Mouse (Mus musculus): Measurements from ENCODE around the gene Cd82. TPM values are rescaled to one million over a fixed set of nuclear protein-coding genes. Genes with fewer than 3 reads are reported as not detected.

Cd82 gene
- polyA plus RNA-seq, 1 experiment, result 209 TPM

DNA sequence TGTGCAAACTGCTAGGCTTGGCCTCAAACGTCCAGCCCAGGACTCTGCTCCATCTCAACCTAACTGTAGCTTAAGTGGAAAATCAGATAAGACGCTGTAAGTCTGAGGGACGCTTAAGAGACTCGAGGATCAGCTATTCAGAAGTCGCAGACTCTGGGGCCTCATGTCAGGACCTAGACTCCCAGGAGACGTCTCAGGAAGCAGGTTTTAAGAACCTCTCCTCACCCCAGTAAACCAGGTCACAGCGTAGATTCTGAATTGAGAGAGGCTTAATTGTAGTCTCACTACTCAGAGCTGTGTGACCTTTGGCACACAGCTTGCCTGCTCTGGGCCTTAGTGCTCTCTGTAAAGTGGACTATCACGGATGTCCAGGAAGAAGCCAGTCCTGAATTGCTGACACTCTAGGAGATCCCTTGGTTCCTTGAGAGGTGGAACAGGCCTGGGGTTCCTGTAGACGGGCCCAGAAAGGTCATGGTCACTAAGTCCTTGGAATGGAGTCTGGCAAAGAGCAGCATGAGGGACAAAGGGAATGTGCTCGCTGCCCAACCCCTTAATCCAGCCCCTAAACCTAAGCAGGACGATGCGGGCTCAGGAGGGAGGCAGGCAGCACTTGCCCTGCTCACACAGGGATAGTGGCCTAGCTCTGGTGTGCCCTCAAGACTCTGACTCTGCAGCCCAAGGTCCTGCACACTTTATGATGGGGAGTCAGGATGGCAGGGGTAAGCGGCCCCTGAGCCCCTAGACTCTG, 16.2 kb downstream of the Cd82 start:
- 55% methylated on average over 13 of the region's 13 CpGs for WGBS
- peaks cover 7% of the 10 kb centered on the region for H3K36me3 ChIP-seq (ENCODE audit: control insufficient read depth, insufficient read depth, low read length)
- H3K4me3 ChIP-seq (ENCODE audit: extremely low read depth, insufficient read depth, insufficient read length), result no peak overlapping the region
- no peaks in the 10 kb centered on the region for H3K27me3 ChIP-seq (ENCODE audit: control insufficient read depth, insufficient read depth, low read length)
- DNase-seq (ENCODE audit: low read depth in 1 of 2, low spot score in 2 of 2), result no peak
- H3K4me1 ChIP-seq (ENCODE audit: control insufficient read depth, insufficient read depth, insufficient read length), result peaks cover 66% of the 10 kb centered on the region; the same call in 1 of the 2 replicates
- H3K27ac ChIP-seq (ENCODE audit: insufficient read depth, low read length), result peak overlapping the region; percentile 32; the same call in 1 of the 2 replicates
- TF ChIP-seq CTCF (IDR thresholded peaks at IDR 0.05; ENCODE audit: extremely low read depth, insufficient read depth, insufficient read length, insufficient replicate concordance) (no peak), POLR2A (IDR thresholded peaks at IDR 0.05; ENCODE audit: low read depth, low read length) (no peak)

DNA sequence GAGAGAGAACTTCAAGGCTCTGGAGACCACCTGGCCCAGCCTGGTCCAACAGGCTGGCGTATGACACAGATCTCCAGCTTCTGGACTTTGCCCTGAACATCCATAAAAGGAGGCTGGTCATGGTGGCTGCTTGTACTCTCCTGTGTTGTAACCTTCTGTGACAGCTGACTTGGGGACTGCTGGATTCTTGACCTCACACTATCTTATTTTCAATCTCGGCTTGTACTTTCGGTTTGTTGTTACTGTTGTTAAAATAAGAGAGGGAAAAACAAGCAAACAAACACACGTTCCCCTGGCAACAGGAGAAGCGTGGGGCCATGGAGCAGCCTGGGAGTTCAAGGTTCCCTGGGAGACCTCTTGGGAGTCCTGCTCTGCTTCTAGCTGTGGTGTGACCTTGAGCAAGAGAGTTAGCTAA, 17.7 kb downstream of the Cd82 start:
- Histone ChIP-seq H3K27ac (ENCODE audit: insufficient read depth, low read length) (no peak overlapping the region), H3K36me3 (ENCODE audit: control insufficient read depth, insufficient read depth, low read length) (peaks cover 17% of the 10 kb centered on the region), H3K27me3 (ENCODE audit: control insufficient read depth, insufficient read depth, low read length) (no peaks in the 10 kb centered on the region), H3K4me1 (ENCODE audit: control insufficient read depth, insufficient read depth, insufficient read length) (peaks cover 62% of the 10 kb centered on the region; the same call in 1 of the 2 replicates), H3K4me3 (ENCODE audit: extremely low read depth, insufficient read depth, insufficient read length) (no peak overlapping the region)
- DNase-seq (ENCODE audit: low read depth in 1 of 2, low spot score in 2 of 2), result no peak
- WGBS, result 83% methylated on average over 5 of the region's 5 CpGs
- TF ChIP-seq POLR2A (IDR thresholded peaks at IDR 0.05; ENCODE audit: low read depth, low read length) (no peak), CTCF (IDR thresholded peaks at IDR 0.05; ENCODE audit: extremely low read depth, insufficient read depth, insufficient read length, insufficient replicate concordance) (no peak)

DNA sequence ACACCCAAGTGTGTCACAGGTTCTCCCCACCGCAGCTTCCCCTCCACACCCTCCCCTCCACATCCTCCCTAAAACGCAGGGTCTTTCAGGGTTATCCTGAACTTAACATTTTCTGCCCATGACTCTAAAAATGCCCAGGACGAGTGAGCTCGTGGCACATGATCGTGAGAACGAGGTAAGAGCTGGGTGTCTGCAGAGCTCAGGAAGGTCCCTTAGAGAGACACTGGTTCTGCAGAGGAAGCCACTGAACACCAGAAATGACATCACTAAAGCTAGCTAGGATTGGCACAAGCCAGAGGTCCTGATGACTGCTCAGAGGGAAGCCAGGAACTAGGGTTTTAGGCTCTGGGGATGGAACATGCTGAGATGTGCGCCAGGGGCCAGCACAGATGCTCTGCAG, 18.7 kb downstream of the Cd82 start:
- Histone ChIP-seq H3K27me3 (ENCODE audit: control insufficient read depth, insufficient read depth, low read length) (no peaks in the 10 kb centered on the region), H3K4me1 (ENCODE audit: control insufficient read depth, insufficient read depth, insufficient read length) (peaks cover 52% of the 10 kb centered on the region; the same call in 1 of the 2 replicates), H3K27ac (ENCODE audit: insufficient read depth, low read length) (no peak overlapping the region), H3K36me3 (ENCODE audit: control insufficient read depth, insufficient read depth, low read length) (peaks cover 19% of the 10 kb centered on the region), H3K4me3 (ENCODE audit: extremely low read depth, insufficient read depth, insufficient read length) (no peak overlapping the region)
- no peak for DNase-seq (ENCODE audit: low read depth in 1 of 2, low spot score in 2 of 2)
- TF ChIP-seq CTCF (IDR thresholded peaks at IDR 0.05; ENCODE audit: extremely low read depth, insufficient read depth, insufficient read length, insufficient replicate concordance) (no peak), POLR2A (IDR thresholded peaks at IDR 0.05; ENCODE audit: low read depth, low read length) (no peak)
- WGBS, result 45% methylated on average over 7 of the region's 7 CpGs

DNA sequence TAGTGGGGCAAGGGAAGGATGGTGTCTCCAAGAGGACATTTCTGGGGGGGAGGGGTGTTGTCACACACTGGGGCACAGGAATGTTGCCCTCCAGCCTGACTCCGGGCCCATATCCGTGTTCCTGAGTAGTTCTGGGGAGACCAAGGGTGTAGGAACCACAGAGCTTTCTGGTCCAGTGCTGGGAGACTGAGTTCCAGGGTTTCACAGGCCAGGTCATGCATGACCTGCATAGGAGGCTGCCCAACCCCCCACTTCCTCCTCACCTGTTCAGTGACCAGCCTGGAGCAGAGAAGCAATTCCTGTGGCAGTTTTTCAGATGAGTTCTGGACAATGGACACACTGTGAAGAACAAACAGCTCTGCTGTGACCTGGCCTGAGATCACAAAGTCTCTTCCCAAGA, 19.8 kb downstream of the Cd82 start:
- Histone ChIP-seq H3K4me1 (ENCODE audit: control insufficient read depth, insufficient read depth, insufficient read length) (peaks cover 44% of the 10 kb centered on the region; the same call in 1 of the 2 replicates), H3K27me3 (ENCODE audit: control insufficient read depth, insufficient read depth, low read length) (no peaks in the 10 kb centered on the region), H3K36me3 (ENCODE audit: control insufficient read depth, insufficient read depth, low read length) (peaks cover 19% of the 10 kb centered on the region), H3K27ac (ENCODE audit: insufficient read depth, low read length) (no peak overlapping the region), H3K4me3 (ENCODE audit: extremely low read depth, insufficient read depth, insufficient read length) (no peak overlapping the region)
- TF ChIP-seq POLR2A (IDR thresholded peaks at IDR 0.05; ENCODE audit: low read depth, low read length), result no peak
- no peak for TF ChIP-seq CTCF (IDR thresholded peaks at IDR 0.05; ENCODE audit: extremely low read depth, insufficient read depth, insufficient read length, insufficient replicate concordance)
- WGBS, result 83% methylated on average over 2 of the region's 2 CpGs
- DNase-seq (ENCODE audit: low read depth in 1 of 2, low spot score in 2 of 2), result no peak

DNA sequence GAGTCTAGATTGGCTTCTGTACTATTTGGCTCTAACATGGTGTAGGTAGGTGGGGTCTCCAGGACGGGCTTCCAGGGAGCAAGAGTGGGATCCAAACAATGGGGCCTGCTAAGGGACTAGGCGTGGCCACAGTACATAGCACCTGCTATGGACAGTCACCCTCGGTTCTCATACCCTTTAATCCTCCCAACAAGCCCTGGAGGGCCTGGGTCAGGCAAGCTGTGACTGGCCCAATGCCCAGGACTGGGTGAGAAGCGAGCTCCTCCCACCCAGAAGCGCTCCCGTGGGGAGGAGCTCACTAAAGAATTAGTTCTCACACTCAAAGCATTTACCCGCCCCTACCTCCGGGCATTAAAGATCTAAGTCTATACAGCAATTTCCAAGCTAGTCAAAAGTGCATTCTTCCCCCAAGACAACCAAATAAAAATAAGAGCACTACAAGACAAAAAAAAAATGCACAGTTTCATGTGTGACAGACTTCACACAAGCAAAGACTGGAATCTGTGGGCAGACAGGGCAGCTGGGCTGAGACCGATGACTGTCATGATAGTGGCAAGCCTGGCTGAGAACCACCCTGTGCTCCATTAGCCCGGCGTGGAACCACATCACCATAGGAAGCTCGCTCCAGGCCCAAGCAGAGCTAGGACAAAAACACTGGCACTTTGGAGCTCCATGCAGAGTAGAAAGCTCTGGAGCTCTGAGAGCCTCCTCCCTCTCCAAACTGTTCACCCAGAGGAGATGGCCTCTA, 23.0 kb downstream of the Cd82 start:
- TF ChIP-seq CTCF (IDR thresholded peaks at IDR 0.05; ENCODE audit: extremely low read depth, insufficient read depth, insufficient read length, insufficient replicate concordance) (no peak), POLR2A (IDR thresholded peaks at IDR 0.05; ENCODE audit: low read depth, low read length) (no peak)
- Histone ChIP-seq H3K27ac (ENCODE audit: insufficient read depth, low read length) (no peak overlapping the region; the same call in 1 of the 2 replicates), H3K4me3 (ENCODE audit: extremely low read depth, insufficient read depth, insufficient read length) (no peak overlapping the region), H3K4me1 (ENCODE audit: control insufficient read depth, insufficient read depth, insufficient read length) (peaks cover 19% of the 10 kb centered on the region; the same call in 1 of the 2 replicates), H3K36me3 (ENCODE audit: control insufficient read depth, insufficient read depth, low read length) (peaks cover 22% of the 10 kb centered on the region), H3K27me3 (ENCODE audit: control insufficient read depth, insufficient read depth, low read length) (no peaks in the 10 kb centered on the region)
- DNase-seq (ENCODE audit: low read depth in 1 of 2, low spot score in 2 of 2), result no peak
- 76% methylated on average over 12 of the region's 12 CpGs for WGBS

DNA sequence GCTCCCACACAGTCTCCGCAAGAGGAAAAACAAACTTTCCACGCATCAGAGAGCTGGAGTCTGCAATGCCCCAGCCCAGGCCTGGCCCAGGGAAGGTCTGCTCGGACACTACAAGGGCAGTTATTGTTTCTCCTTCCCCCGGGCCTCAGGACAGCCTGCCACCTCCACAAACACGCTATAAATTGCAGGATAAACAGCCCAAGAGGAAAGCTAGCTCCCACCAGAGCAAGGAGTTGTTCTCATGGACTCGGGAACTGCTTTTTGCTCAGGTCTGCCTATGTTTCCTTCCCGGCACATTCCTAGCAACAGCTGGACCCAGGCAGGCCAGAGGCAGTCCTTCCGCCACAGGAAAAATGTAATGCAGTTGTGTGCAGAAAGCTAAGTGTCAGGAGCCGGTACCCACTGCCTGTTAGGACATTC, 23.6 kb downstream of the Cd82 start:
- 93% methylated on average over 9 of the region's 9 CpGs for WGBS
- Histone ChIP-seq H3K27me3 (ENCODE audit: control insufficient read depth, insufficient read depth, low read length) (no peaks in the 10 kb centered on the region), H3K36me3 (ENCODE audit: control insufficient read depth, insufficient read depth, low read length) (peaks cover 27% of the 10 kb centered on the region), H3K4me3 (ENCODE audit: extremely low read depth, insufficient read depth, insufficient read length) (no peak overlapping the region), H3K4me1 (ENCODE audit: control insufficient read depth, insufficient read depth, insufficient read length) (peaks cover 16% of the 10 kb centered on the region; the same call in 1 of the 2 replicates), H3K27ac (ENCODE audit: insufficient read depth, low read length) (no peak overlapping the region)
- no peak for DNase-seq (ENCODE audit: low read depth in 1 of 2, low spot score in 2 of 2)
- TF ChIP-seq POLR2A (IDR thresholded peaks at IDR 0.05; ENCODE audit: low read depth, low read length) (no peak), CTCF (IDR thresholded peaks at IDR 0.05; ENCODE audit: extremely low read depth, insufficient read depth, insufficient read length, insufficient replicate concordance) (no peak)

All from spleen, adult 2 months (tissue).